Mouse (Mus musculus) brain, adult 10 weeks (tissue): ENCODE data around the gene Olfr1249. TPM values are rescaled to one million over a fixed set of nuclear protein-coding genes. Genes with fewer than 3 reads are reported as not detected.

Source experiments
- polyA plus RNA-seq: library from polyadenylated mRNA; stranded (reverse); fragments of 350-450 nt; fragmentation: Illumina TruSeq; extraction: RNeasy Lipid Tissue Mini Kit (QIAGEN cat#74804); gene quantifications from one replicate; pipeline ENCODE4 v1.2.3, GENCODE M21; 2015; ENCODE audit warnings: low read depth, low replicate concordance

Gene Olfr1249
- not detected for polyA plus RNA-seq

GRCm38 (mm10) chr2:89634883-89635282, at the start of gene Olfr1249:
Gene Olfr1249 (minus strand): TSS chr2:89634983.

GRCm38 (mm10) chr2:89671836-89672235, 37.1 kb upstream of the Olfr1249 start, which contains the start of gene Olfr1251:
Gene Olfr1251 (minus strand): TSS chr2:89671936.

GRCm38 (mm10) chr2:89661367-89661766, 26.6 kb upstream of the Olfr1249 start, which contains the start of gene Olfr1250:
Gene Olfr1250 (minus strand): TSS chr2:89661467.

GRCm38 (mm10) chr2:89618145-89618544, 16.6 kb downstream of the Olfr1249 start, which contains the start of gene Olfr1248:
Gene Olfr1248 (minus strand): TSS chr2:89618245.

GRCm38 (mm10) chr2:89614030-89614429, 20.8 kb downstream of the Olfr1249 start, which contains the start of gene Olfr1247:
Gene Olfr1247 (minus strand): TSS chr2:89614130.

GRCm38 (mm10) chr2:89593057-89593456, 41.7 kb downstream of the Olfr1249 start, which contains the start of gene Olfr1246:
Gene Olfr1246 (minus strand): TSS chr2:89593157.

Other genes starting within 250 kb of the Olfr1249 start
- not detected for gene Olfr1238, start 225.3 kb downstream of the Olfr1249 start, polyA plus RNA-seq
- not detected for gene Olfr1239, start 214.6 kb downstream of the Olfr1249 start, polyA plus RNA-seq
- gene Olfr1240, start 192.0 kb downstream of the Olfr1249 start, polyA plus RNA-seq = not detected
- not detected for gene Olfr1241, start 147.9 kb downstream of the Olfr1249 start, polyA plus RNA-seq
- not detected for gene Olfr1242, start 136.6 kb downstream of the Olfr1249 start, polyA plus RNA-seq
- not detected for gene Olfr1243, start 103.5 kb downstream of the Olfr1249 start, polyA plus RNA-seq
- not detected for gene Olfr1245, start 56.5 kb downstream of the Olfr1249 start, polyA plus RNA-seq
- gene Olfr1246, start 41.8 kb downstream of the Olfr1249 start, polyA plus RNA-seq = not detected
- not detected for gene Olfr1247, start 20.9 kb downstream of the Olfr1249 start, polyA plus RNA-seq
- gene Olfr1248, start 16.7 kb downstream of the Olfr1249 start, polyA plus RNA-seq = not detected
- gene Olfr1250, start 26.5 kb upstream of the Olfr1249 start, polyA plus RNA-seq = not detected
- gene Olfr1251, start 37.0 kb upstream of the Olfr1249 start, polyA plus RNA-seq = not detected
- not detected for gene Olfr1252, start 90.0 kb upstream of the Olfr1249 start, polyA plus RNA-seq
- not detected for gene Olfr1253, start 122.1 kb upstream of the Olfr1249 start, polyA plus RNA-seq
- gene Olfr1254, start 158.6 kb upstream of the Olfr1249 start, polyA plus RNA-seq = not detected
- not detected for gene Olfr1255, start 177.1 kb upstream of the Olfr1249 start, polyA plus RNA-seq
- gene Olfr1256, start 206.6 kb upstream of the Olfr1249 start, polyA plus RNA-seq = not detected
- gene Olfr48, start 213.2 kb upstream of the Olfr1249 start, polyA plus RNA-seq = not detected
- gene Olfr1257, start 243.5 kb upstream of the Olfr1249 start, polyA plus RNA-seq = not detected